Comparison of ENCODE assay signal across 10 mouse cellular contexts in the genomic region with DNA sequence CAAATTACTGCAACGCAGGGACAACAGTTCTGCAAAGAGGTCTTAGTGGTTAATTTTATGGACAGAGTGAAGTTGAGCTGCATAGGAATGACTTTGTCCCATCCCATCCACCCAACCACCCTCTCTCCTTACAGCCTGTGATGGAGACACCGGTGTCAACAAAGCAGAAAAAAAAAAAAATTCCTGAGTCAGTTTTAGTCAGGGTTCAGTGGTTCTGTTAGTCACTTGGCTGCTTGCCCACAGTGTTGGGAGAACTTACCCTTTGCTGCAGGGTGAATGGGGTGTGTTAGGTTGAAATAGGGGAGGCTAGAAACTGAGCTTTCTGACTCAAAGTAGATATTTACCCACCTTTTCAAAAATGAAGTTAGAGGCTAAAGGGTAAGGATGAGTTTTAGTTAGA. TPM values are rescaled to one million over a fixed set of nuclear protein-coding genes. Genes with fewer than 3 reads are reported as not detected.
DNase-seq lines count a peak whose midpoint lies in the region; ATAC-seq and TF ChIP-seq lines count a peak whose summit lies in the region.
"Had no signal": no experiment of that assay in that cellular context is flagged by ENCODE, and none has a peak within 500 bp of the region (broad histone marks: within the 10 kb centered on the region; RNA-seq: fewer than 3 reads in every experiment).

No protein-coding gene starts in this region.

- peak; percentile 8 for DNase-seq in neural tube, embryonic 11.5 days (ENCODE audit: low spot score)
- DNase-seq in Patski (ENCODE audit: low read depth, low spot score): peak; percentile 91
- peak; percentile 29 for DNase-seq in retina, postnatal 1 day
- DNase-seq in thymus, postnatal 0 days (ENCODE audit: low spot score): no peak
- no peak for DNase-seq in heart, postnatal 36 days

- no peak overlapping the region for H3K27ac ChIP-seq in neural tube, embryonic 11.5 days (ENCODE audit: low read depth, low read length)
- no peak overlapping the region for H3K27ac ChIP-seq in neural tube, embryonic 15.5 days (replicated peaks)
- peak overlapping the region; percentile 27; the same call in 1 of the 2 replicates for H3K27ac ChIP-seq in embryonic fibroblast, embryonic 13.5 days (ENCODE audit: insufficient read depth, low read length)
- H3K27ac ChIP-seq: hindbrain, embryonic 13.5 days; liver, embryonic 14.5 days had no signal

- no peaks in the 10 kb centered on the region for H3K9me3 ChIP-seq in neural tube, embryonic 11.5 days (ENCODE audit: control insufficient read depth, low read length)
- H3K9me3 ChIP-seq in neural tube, embryonic 15.5 days (replicated peaks): no peaks in the 10 kb centered on the region
- H3K9me3 ChIP-seq: hindbrain, embryonic 13.5 days; megakaryocyte, embryonic 14.5 days had no signal

- H3K27me3 ChIP-seq in neural tube, embryonic 11.5 days (ENCODE audit: control insufficient read depth, insufficient read depth, low read length): no peaks in the 10 kb centered on the region
- H3K27me3 ChIP-seq in neural tube, embryonic 15.5 days (replicated peaks): no peaks in the 10 kb centered on the region
- H3K27me3 ChIP-seq in Patski: no peaks in the 10 kb centered on the region
- H3K27me3 ChIP-seq: hindbrain, embryonic 13.5 days; megakaryocyte, embryonic 14.5 days had no signal

- H3K4me1 ChIP-seq in neural tube, embryonic 11.5 days (ENCODE audit: control insufficient read depth, insufficient read depth, low read length): peaks cover 15% of the 10 kb centered on the region
- peaks cover 31% of the 10 kb centered on the region for H3K4me1 ChIP-seq in neural tube, embryonic 15.5 days
- peaks cover 14% of the 10 kb centered on the region for H3K4me1 ChIP-seq in embryonic fibroblast, embryonic 13.5 days (ENCODE audit: control insufficient read depth, insufficient read depth, low read length)

- ATAC-seq in neural tube, embryonic 11.5 days (ENCODE audit: insufficient read depth, low FRiP score, low TSS enrichment): no peak
- ATAC-seq in neural tube, embryonic 15.5 days (ENCODE audit: low FRiP score): no peak
- peak; percentile 36 for ATAC-seq in Patski

- CTCF ChIA-PET in Patski (lab: Charles Lee): interaction anchor here (1.0 to 1.4 kb wide), 4 partner anchors 16 to 116 kb away, joined by 3 to 5 read pairs (median 4); a partner anchor contains a TSS

- intact Hi-C loops in heart, postnatal 36 days (cut with DNase I): loop anchor here (5.0 kb wide), 1 partner anchor 80 kb away; a partner anchor contains a TSS

- no peak for TF ChIP-seq POLR2A in embryonic fibroblast, embryonic 13.5 days (IDR thresholded peaks at IDR 0.05; ENCODE audit: low read depth, low read length)

- no peaks in the 10 kb centered on the region for H3K36me3 ChIP-seq in neural tube, embryonic 11.5 days (ENCODE audit: control insufficient read depth, insufficient read depth, low read length)
- H3K36me3 ChIP-seq in neural tube, embryonic 15.5 days: no peaks in the 10 kb centered on the region
- H3K36me3 ChIP-seq: hindbrain, embryonic 13.5 days had no signal

- no peak overlapping the region for H3K4me2 ChIP-seq in neural tube, embryonic 11.5 days (ENCODE audit: low read depth)
- no peak overlapping the region for H3K4me2 ChIP-seq in neural tube, embryonic 15.5 days
- H3K4me2 ChIP-seq: hindbrain, embryonic 13.5 days had no signal

- no peak for TF ChIP-seq CTCF in Patski (IDR thresholded peaks at IDR 0.05)
- TF ChIP-seq CTCF in embryonic fibroblast, embryonic 13.5 days (IDR thresholded peaks at IDR 0.05; ENCODE audit: borderline replicate concordance, insufficient read depth, low read length): no peak

- 75% methylated on average over 2 of the region's 2 CpGs for WGBS in neural tube, embryonic 11.5 days
- 43% methylated on average over 2 of the region's 2 CpGs for WGBS in neural tube, embryonic 15.5 days

- no peak overlapping the region for H3K4me3 ChIP-seq in neural tube, embryonic 11.5 days (ENCODE audit: low read depth, low read length)
- no peak overlapping the region for H3K4me3 ChIP-seq in neural tube, embryonic 15.5 days (replicated peaks)
- H3K4me3 ChIP-seq in embryonic fibroblast, embryonic 13.5 days (ENCODE audit: insufficient read depth, low read length): no peak overlapping the region
- H3K4me3 ChIP-seq: hindbrain, embryonic 13.5 days; megakaryocyte, embryonic 14.5 days had no signal

- in situ Hi-C loops in Patski (cut with MboI; ENCODE audit: low pct_unique_long_range_greater_than_20kb): no loop called here

- POLR2A ChIA-PET in Patski (lab: Charles Lee): interaction anchor here (1.1 kb wide), 1 partner anchor 69 kb away, joined by 3 read pairs; no protein-coding TSS in a partner anchor

- H3K9ac ChIP-seq in neural tube, embryonic 11.5 days (ENCODE audit: low read length): no peak overlapping the region
- H3K9ac ChIP-seq in neural tube, embryonic 15.5 days (replicated peaks): no peak overlapping the region
- H3K9ac ChIP-seq: hindbrain, embryonic 13.5 days; liver, embryonic 14.5 days had no signal

RNA-seq across cellular contexts. Expression of a gene that starts 2.3 kb away (rescaled TPM):
- 18.2 and 19.1 TPM in 2 replicates for polyA plus RNA-seq in neural tube, embryonic 11.5 days (2014; fragmentation: Nextera tagmentation; extraction: Ambion mirVana)
- 23.1 and 24.4 TPM in 2 replicates for polyA plus RNA-seq in neural tube, embryonic 15.5 days (2015; fragmentation: Nextera tagmentation; extraction: Ambion mirVana)
- 88.1 TPM for polyA plus RNA-seq in Patski (2021)
- polyA plus RNA-seq in embryonic fibroblast, embryonic 13.5 days (2011; ENCODE audit: insufficient read length, low read depth, missing spikeins): 55.7 and 63.3 TPM in 2 replicates
- 9.0 and 9.5 TPM in 2 replicates for polyA plus RNA-seq in thymus, postnatal 0 days (2015; fragmentation: Nextera tagmentation; extraction: Ambion mirVana)
- total RNA-seq in heart, postnatal 36 days (2021): 10 to 100 TPM; 27.5 to 28.3 TPM

RNA-seq across cellular contexts. Expression of a gene that starts 15.1 kb away (rescaled TPM):
- 6.4 and 7.5 TPM in 2 replicates for polyA plus RNA-seq in neural tube, embryonic 11.5 days (2014; fragmentation: Nextera tagmentation; extraction: Ambion mirVana)
- 7.3 and 7.5 TPM in 2 replicates for polyA plus RNA-seq in neural tube, embryonic 15.5 days (2015; fragmentation: Nextera tagmentation; extraction: Ambion mirVana)
- polyA plus RNA-seq in Patski (2021): 25.6 TPM
- 7.0 and 8.4 TPM in 2 replicates for polyA plus RNA-seq in embryonic fibroblast, embryonic 13.5 days (2011; ENCODE audit: insufficient read length, low read depth, missing spikeins)
- 4.9 and 5.2 TPM in 2 replicates for polyA plus RNA-seq in thymus, postnatal 0 days (2015; fragmentation: Nextera tagmentation; extraction: Ambion mirVana)
- total RNA-seq in heart, postnatal 36 days (2021): 1 to 10 TPM; 4.1 to 4.7 TPM

Comparison
In these comparisons a context has a peak if more than half of its experiments do, and no peak if none do; other contexts are left out.
1. DNase-seq: peak in neural tube, embryonic 11.5 days (single experiment), Patski (single experiment) and retina, postnatal 1 day (single experiment); none in thymus, postnatal 0 days (single experiment) and heart, postnatal 36 days (0 of 2).